Comparison of ENCODE assay signal across 8 mouse cellular contexts in the genomic region with DNA sequence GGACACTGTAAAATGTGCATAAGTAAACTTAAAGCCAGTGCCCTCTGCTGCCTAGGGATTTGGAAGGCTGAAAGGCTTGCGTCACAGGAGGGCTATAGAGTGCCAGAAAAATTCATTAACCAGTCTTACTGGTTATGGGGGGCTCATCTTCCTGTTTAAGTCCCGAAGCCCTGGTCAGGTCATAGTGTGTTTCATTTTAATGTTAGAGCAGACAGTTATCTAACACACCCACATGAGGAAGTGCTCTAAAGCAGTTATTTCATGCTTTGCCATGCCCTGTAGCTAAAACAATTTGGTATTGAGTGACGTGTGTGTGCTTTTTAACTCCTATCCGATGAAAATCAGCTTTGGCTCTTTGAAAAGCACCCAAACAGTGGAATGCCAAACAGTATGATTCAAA. TPM values are rescaled to one million over a fixed set of nuclear protein-coding genes. Genes with fewer than 3 reads are reported as not detected.
DNase-seq lines count a peak whose midpoint lies in the region; ATAC-seq and TF ChIP-seq lines count a peak whose summit lies in the region.

No protein-coding gene starts in this region.

- intact Hi-C loops in gastrocnemius, adult 2 months (cut with DNase I), result loop anchor here (10.0 kb wide), 3 partner anchors 635 to 895 kb away; no protein-coding TSS in a partner anchor

- no peak for TF ChIP-seq CTCF in gastrocnemius, adult 2 months (IDR thresholded peaks at IDR 0.05)

- 28% methylated on average over 4 of the region's 4 CpGs for WGBS in kidney, embryonic 15.5 days

- DNase-seq in gastrocnemius, adult 2 months, result no peak
- no peak for DNase-seq in gastrocnemius, postnatal 4 days (ENCODE audit: low spot score in 2 of 2)
- DNase-seq in 416B (ENCODE audit: low read depth), result peak; percentile 76
- DNase-seq in cerebellum, postnatal 10 days, result peak; percentile 68 to 69
- peak; percentile 17 for DNase-seq in splenic B cell, adult 2 months (ENCODE audit: low read depth, low spot score)
- no peak for DNase-seq in embryo, embryonic 10.5 days (ENCODE audit: low spot score)

- H3K4me3 ChIP-seq in gastrocnemius, adult 2 months, result peak overlapping the region; percentile 81
- no peak overlapping the region for H3K4me3 ChIP-seq in kidney, embryonic 15.5 days (replicated peaks)

- peak overlapping the region; percentile 93 for H3K27ac ChIP-seq in gastrocnemius, adult 2 months
- H3K27ac ChIP-seq in kidney, embryonic 15.5 days, result peak overlapping the region; percentile 51; the same call in 1 of the 2 replicates

- peaks cover 2% of the 10 kb centered on the region; the same call in 1 of the 2 replicates for H3K4me1 ChIP-seq in kidney, embryonic 15.5 days

- no peaks in the 10 kb centered on the region for H3K27me3 ChIP-seq in kidney, embryonic 15.5 days
- H3K27me3 ChIP-seq in splenic B cell, adult 2 months (ENCODE audit: control insufficient read depth, insufficient read depth, low read length, poor library complexity, severe bottlenecking), result no peaks in the 10 kb centered on the region

- no peak overlapping the region for H3K9ac ChIP-seq in kidney, embryonic 15.5 days

- H3K9me3 ChIP-seq in kidney, embryonic 15.5 days (replicated peaks), result no peaks in the 10 kb centered on the region

- H3K36me3 ChIP-seq in kidney, embryonic 15.5 days, result no peaks in the 10 kb centered on the region
- no peaks in the 10 kb centered on the region for H3K36me3 ChIP-seq in splenic B cell, adult 2 months (ENCODE audit: control insufficient read depth, insufficient read depth, low read length, poor library complexity, severe bottlenecking)

- H3K4me2 ChIP-seq in kidney, embryonic 15.5 days, result peak overlapping the region; percentile 29

- ATAC-seq in kidney, embryonic 15.5 days (replicated peaks; ENCODE audit: low FRiP score), result no peak
- no peak for ATAC-seq in erythroblast, adult 5-6 weeks (replicated peaks; ENCODE audit: low FRiP score, poor library complexity, severe bottlenecking)

RNA-seq across cellular contexts. Expression of a gene that starts 34.3 kb away (rescaled TPM):
- total RNA-seq in gastrocnemius, adult 2 months (2021), result 100 to 1,000 TPM in 1 of 2 experiments, 10 to 100 TPM in 1; 87.2 to 104 TPM
- 100 to 1,000 TPM in 1 of 2 experiments, 10 to 100 TPM in 1; 93.9 to 114 TPM for total RNA-seq in gastrocnemius, postnatal 4 days (2021)
- 41.2 and 42.1 TPM in 2 replicates for polyA plus RNA-seq in kidney, embryonic 15.5 days (2015; fragmentation: Nextera tagmentation; extraction: Ambion mirVana)
- 2.5 and 3.6 TPM in 2 replicates for total RNA-seq in erythroblast, adult 5-6 weeks (2015; ENCODE audit: low replicate concordance)
- total RNA-seq in erythroblast, adult 5-6 weeks (2017; ENCODE audit: low replicate concordance), result 0.56 and 3.3 TPM in 2 replicates

Comparison
In these comparisons a context has a peak if more than half of its experiments do, and no peak if none do; other contexts are left out.
1. DNase-seq: peak in 416B (single experiment), cerebellum, postnatal 10 days (2 of 2) and splenic B cell, adult 2 months (single experiment); none in gastrocnemius, adult 2 months (single experiment), gastrocnemius, postnatal 4 days (0 of 2) and embryo, embryonic 10.5 days (single experiment).
2. RNA of a gene that starts 34.3 kb away (total RNA-seq): 93.9 to 114 TPM in gastrocnemius, postnatal 4 days and 87.2 to 104 TPM in gastrocnemius, adult 2 months; 0.56 to 3.6 TPM in erythroblast, adult 5-6 weeks; every median in the first group is over 10 times any median in the second.